15 mouse cellular contexts compared by ENCODE assay signal in genomic region chr17:30509646-30510045, GRCm38 (mm10).
A peak's percentile ranks its signal among the peaks of the same experiment; 100 is the strongest.
DNase-seq lines count a peak whose midpoint lies in the region; ATAC-seq lines count a peak whose summit lies in the region.
"Had no signal": no experiment of that assay in that cellular context is flagged by ENCODE, and none has a peak within 500 bp of the region (broad histone marks: within the 10 kb centered on the region; RNA-seq: fewer than 3 reads in every experiment).

No protein-coding gene starts in this region.

- no peaks in the 10 kb centered on the region for H3K9me3 ChIP-seq in megakaryocyte, embryonic 14.5 days
- H3K9me3 ChIP-seq: forebrain, embryonic 13.5 days; hindbrain, embryonic 10.5 days; intestine, embryonic 15.5 days; neural tube, embryonic 15.5 days had no signal

- ATAC-seq in megakaryocyte, adult 5-6 weeks (ENCODE audit: poor library complexity, severe bottlenecking), result no peak
- ATAC-seq in activated CD4-positive, CD25-positive, alpha-beta regulatory T cell, adult 4 months, result no peak
- ATAC-seq: forebrain, embryonic 13.5 days; intestine, embryonic 15.5 days had no signal

- H3K27me3 ChIP-seq in megakaryocyte, embryonic 14.5 days (replicated peaks), result no peaks in the 10 kb centered on the region
- H3K27me3 ChIP-seq: forebrain, embryonic 13.5 days; intestine, embryonic 15.5 days; neural tube, embryonic 15.5 days had no signal

- peaks cover 47% of the 10 kb centered on the region for H3K4me1 ChIP-seq in megakaryocyte, embryonic 14.5 days

- H3K4me3 ChIP-seq in megakaryocyte, embryonic 14.5 days (replicated peaks), result peak overlapping the region; percentile 51
- H3K4me3 ChIP-seq: forebrain, embryonic 13.5 days; hindbrain, embryonic 10.5 days; intestine, embryonic 15.5 days; neural tube, embryonic 15.5 days had no signal

- peaks cover 69% of the 10 kb centered on the region for H3K36me3 ChIP-seq in megakaryocyte, embryonic 14.5 days (replicated peaks; ENCODE audit: low read length)
- H3K36me3 ChIP-seq: intestine, embryonic 15.5 days had no signal

- DNase-seq in cerebellum, adult 9-10 months, result peak; percentile 63
- no peak for DNase-seq in cerebellum, postnatal 4 days (ENCODE audit: low spot score in 2 of 2)
- peak; percentile 60 to 61 for DNase-seq in cerebellum, postnatal 14 days
- DNase-seq in gastrocnemius, postnatal 25 days, result no peak
- DNase-seq: B cell, adult 2 months; kidney, adult 8-10 months; kidney, postnatal 10 days; lung, postnatal 4 days had no signal

Comparison
In these comparisons a context has a peak if more than half of its experiments do, and no peak if none do; other contexts are left out.
1. DNase-seq: peak in cerebellum, adult 9-10 months (single experiment) and cerebellum, postnatal 14 days (2 of 2); none in cerebellum, postnatal 4 days (0 of 2) and gastrocnemius, postnatal 25 days (single experiment).